Mouse (Mus musculus) spleen, postnatal 10 days (tissue): Measurements from ENCODE around the gene Chd4.

Source experiments
- DNase-seq, 2 experiments: peaks; one replicate each; pipeline ENCODE4 v3.0.0; 2021 to 2022; ENCODE audit warnings: low spot score in 2 of 2

Chd4 gene

GRCm38 (mm10) chr6:125090341-125091085 lies 5.3 kb upstream of the Chd4 start:
- peak in 1 of 2 experiments; percentile 34 for DNase-seq

- DNase-seq = no peak
Measured at GRCm38 (mm10) chr6:125092372-125092771, 3.4 kb upstream of the Chd4 start.

- no peak for DNase-seq
Measured at GRCm38 (mm10) chr6:125094843-125095242, 938 bp upstream of the Chd4 start.

- no peak for DNase-seq
Measured at GRCm38 (mm10) chr6:125096279-125096596, 457 bp downstream of the Chd4 start.

- peak; percentile 71 to 74 for DNase-seq
Measured at GRCm38 (mm10) chr6:125096597-125097345, 990 bp downstream of the Chd4 start.

GRCm38 (mm10) chr6:125097346-125097689 lies 1.5 kb downstream of the Chd4 start:
- DNase-seq = no peak

- DNase-seq = no peak
Measured at GRCm38 (mm10) chr6:125097951-125098350, 2.2 kb downstream of the Chd4 start.

- DNase-seq = no peak
Measured at GRCm38 (mm10) chr6:125098513-125098912, 2.7 kb downstream of the Chd4 start.

GRCm38 (mm10) chr6:125099421-125099971 lies 3.7 kb downstream of the Chd4 start:
- peak in 1 of 2 experiments; percentile 71 for DNase-seq

GRCm38 (mm10) chr6:125101444-125101843 lies 5.7 kb downstream of the Chd4 start:
- DNase-seq = no peak

GRCm38 (mm10) chr6:125104223-125104622 lies 8.4 kb downstream of the Chd4 start:
- DNase-seq = peak; percentile 73 to 90

GRCm38 (mm10) chr6:125107705-125108104 lies 11.9 kb downstream of the Chd4 start:
- DNase-seq = no peak

GRCm38 (mm10) chr6:125109371-125109770 lies 13.6 kb downstream of the Chd4 start:
- no peak for DNase-seq

- peak in 1 of 2 experiments; percentile 67 for DNase-seq
Measured at GRCm38 (mm10) chr6:125110927-125111326, 15.1 kb downstream of the Chd4 start.

- DNase-seq = no peak
Measured at GRCm38 (mm10) chr6:125112553-125112952, 16.8 kb downstream of the Chd4 start.

- DNase-seq = no peak
Measured at GRCm38 (mm10) chr6:125119387-125119786, 23.6 kb downstream of the Chd4 start.

- DNase-seq = no peak
Measured at GRCm38 (mm10) chr6:125128724-125129123, 32.9 kb downstream of the Chd4 start.

GRCm38 (mm10) chr6:125129710-125130402 lies 34.1 kb downstream of the Chd4 start:
- no peak for DNase-seq

GRCm38 (mm10) chr6:125131302-125132156 lies 35.7 kb downstream of the Chd4 start, which contains the start of gene Nop2:
Nop2 (plus strand) TSS chr6:125131909.
- DNase-seq = peak; percentile 75 to 93

GRCm38 (mm10) chr6:125132470-125132869 lies 36.7 kb downstream of the Chd4 start:
- DNase-seq = no peak

- DNase-seq = peak; percentile 41 to 76
Measured at GRCm38 (mm10) chr6:125137002-125137671, 41.4 kb downstream of the Chd4 start.
